Mouse (Mus musculus) G1E (cell line): ENCODE data around the gene Gatad2b.

Experiments
- CTCF ChIP-seq: IDR thresholded peaks from 2 replicates; pipeline ENCODE4 v1.5.1; 2012; ENCODE audit warnings: low read depth, low read length, inconsistent platforms, mixed read lengths
- GATA2 ChIP-seq: IDR thresholded peaks from 2 replicates; pipeline ENCODE4 v1.6.1; 2012; ENCODE audit warnings: low read depth, low read length, inconsistent platforms, borderline replicate concordance

DNA sequence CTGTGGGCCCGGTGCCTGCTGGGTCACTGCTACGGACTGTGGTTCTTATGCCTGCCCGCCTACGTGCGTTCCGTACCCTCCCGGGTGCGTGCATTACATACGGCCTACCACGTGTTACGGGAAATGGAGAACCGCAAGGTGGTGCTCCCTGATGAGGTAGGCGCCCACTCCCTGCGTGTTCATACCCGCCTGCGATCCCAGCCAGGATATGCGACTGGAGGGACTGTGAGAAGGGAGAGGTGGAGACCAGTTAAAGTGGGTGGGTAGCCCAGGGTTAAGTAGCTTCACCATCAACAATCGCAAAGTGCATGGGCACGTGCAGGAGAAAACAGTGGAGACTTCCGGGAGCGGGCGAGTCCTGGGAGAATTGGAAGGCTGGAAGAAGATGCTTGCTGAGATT is 19.1 kb upstream of the Gatad2b start:
- TF ChIP-seq CTCF (no peak), GATA2 (no peak)
